Mouse (Mus musculus) intestine, postnatal 0 days (tissue): ENCODE results near the gene Baiap3. TPM values are rescaled to one million over a fixed set of nuclear protein-coding genes. Genes with fewer than 3 reads are reported as not detected.
"Not testable (repeated sequence)": the region's sequence is repeated elsewhere in the genome, so short reads cannot be mapped to it uniquely, and the experiment has no call there.

Experiments used
- ATAC-seq: fragments of 200-750 bp; cut with Nextera tagmentation; 2 replicates; pipeline ENCODE4 v1.8.0; 2017; ENCODE audit warnings: mild to moderate bottlenecking, moderate TSS enrichment, moderate library complexity
- H3K27ac ChIP-seq: fragments of 300-500 bp; sonication (generic); 2 replicates; pipeline ENCODE4 v1.5.1; 2014; ENCODE audit warnings: mild to moderate bottlenecking, low read depth, low read length, moderate library complexity
- H3K27me3 ChIP-seq: fragments of 300-500 bp; sonication (generic); replicated peaks from 2 replicates; pipeline ENCODE4 v1.6.1; 2014; ENCODE audit warnings: low read length, mixed read lengths; ENCODE audit not compliant: control insufficient read depth, insufficient read depth
- H3K36me3 ChIP-seq: fragments of 300-500 bp; sonication (generic); 2 replicates; pipeline ENCODE4 v1.6.1; 2014; ENCODE audit warnings: mild to moderate bottlenecking, moderate library complexity; ENCODE audit not compliant: control insufficient read depth, insufficient read depth
- H3K4me1 ChIP-seq: fragments of 300-500 bp; sonication (generic); replicated peaks from 2 replicates; pipeline ENCODE4 v1.6.1; 2014; ENCODE audit warnings: antibody characterized with exemption, low read length, mixed read lengths; ENCODE audit not compliant: control insufficient read depth, insufficient read depth
- H3K4me2 ChIP-seq: fragments of 300-500 bp; sonication (generic); replicated peaks from 2 replicates; pipeline ENCODE4 v1.6.1; 2014; ENCODE audit warnings: low read depth, mild to moderate bottlenecking, moderate library complexity
- H3K4me3 ChIP-seq: fragments of 300-500 bp; sonication (generic); 2 replicates; pipeline ENCODE4 v1.5.1; 2014; ENCODE audit warnings: low read depth, low read length
- H3K9ac ChIP-seq: fragments of 300-500 bp; sonication (generic); 2 replicates; pipeline ENCODE4 v1.6.1; 2014; ENCODE audit warnings: mild to moderate bottlenecking, low read depth, low read length
- H3K9me3 ChIP-seq: fragments of 300-500 bp; sonication (generic); 2 replicates; pipeline ENCODE4 v1.6.1; 2016; ENCODE audit warnings: mixed run types; ENCODE audit not compliant: control insufficient read depth
- CTCF ChIP-seq: sonication (generic); IDR thresholded peaks from 2 replicates; pipeline ENCODE4 v1.5.1; 2016; ENCODE audit warnings: low read depth, mild to moderate bottlenecking, control low read depth, antibody characterized with exemption, moderate library complexity
- WGBS: fragments of 180-500 bp; shearing (Covaris S2); extraction: QIAGEN DNeasy Blood & Tissue Kit; methylation state at CpG from one replicate; pipeline ENCODE4 v1.1.7; 2014; 5-methylcytosine and 5-hydroxymethylcytosine counted together
- polyA plus RNA-seq: library from polyadenylated mRNA; unstranded; fragments of >200 nt; fragmentation: Nextera tagmentation; extraction: Ambion mirVana; gene quantifications from 2 replicates; pipeline ENCODE4 v1.2.1, GENCODE M21; 2015

Baiap3 gene
- polyA plus RNA-seq, 1 experiment from 2014 or later = 0.86 TPM

DNA sequence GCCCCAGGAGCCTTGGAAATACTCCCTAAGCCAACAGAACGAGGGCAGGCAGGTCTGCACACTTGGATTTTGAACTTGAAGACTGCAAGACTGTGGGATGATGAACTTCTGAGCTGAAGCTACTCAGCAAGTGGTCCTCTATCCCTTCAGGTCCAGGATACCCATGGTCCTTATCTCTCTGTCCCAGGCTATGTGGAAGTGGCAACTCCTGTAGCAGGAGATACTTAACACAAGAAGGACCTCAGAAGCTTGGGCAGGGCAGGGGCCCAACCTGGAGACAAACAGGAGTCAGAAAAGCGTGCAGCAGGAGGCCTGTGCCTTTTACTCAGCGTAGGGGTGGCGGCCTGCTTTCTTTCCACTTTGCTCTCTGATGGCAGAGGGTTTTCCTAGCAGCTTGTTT, 30.5 kb downstream of the Baiap3 start:
- H3K27me3 ChIP-seq = no peaks in the 10 kb centered on the region
- no peak for ATAC-seq
- H3K27ac ChIP-seq = no peak overlapping the region
- no peaks in the 10 kb centered on the region for H3K4me1 ChIP-seq
- no peaks in the 10 kb centered on the region for H3K9me3 ChIP-seq
- no peak overlapping the region for H3K9ac ChIP-seq
- TF ChIP-seq CTCF = no peak
- no peak overlapping the region for H3K4me3 ChIP-seq
- no peak overlapping the region for H3K4me2 ChIP-seq
- peaks cover 23% of the 10 kb centered on the region for H3K36me3 ChIP-seq
- 85% methylated on average over 4 of the region's 4 CpGs for WGBS

DNA sequence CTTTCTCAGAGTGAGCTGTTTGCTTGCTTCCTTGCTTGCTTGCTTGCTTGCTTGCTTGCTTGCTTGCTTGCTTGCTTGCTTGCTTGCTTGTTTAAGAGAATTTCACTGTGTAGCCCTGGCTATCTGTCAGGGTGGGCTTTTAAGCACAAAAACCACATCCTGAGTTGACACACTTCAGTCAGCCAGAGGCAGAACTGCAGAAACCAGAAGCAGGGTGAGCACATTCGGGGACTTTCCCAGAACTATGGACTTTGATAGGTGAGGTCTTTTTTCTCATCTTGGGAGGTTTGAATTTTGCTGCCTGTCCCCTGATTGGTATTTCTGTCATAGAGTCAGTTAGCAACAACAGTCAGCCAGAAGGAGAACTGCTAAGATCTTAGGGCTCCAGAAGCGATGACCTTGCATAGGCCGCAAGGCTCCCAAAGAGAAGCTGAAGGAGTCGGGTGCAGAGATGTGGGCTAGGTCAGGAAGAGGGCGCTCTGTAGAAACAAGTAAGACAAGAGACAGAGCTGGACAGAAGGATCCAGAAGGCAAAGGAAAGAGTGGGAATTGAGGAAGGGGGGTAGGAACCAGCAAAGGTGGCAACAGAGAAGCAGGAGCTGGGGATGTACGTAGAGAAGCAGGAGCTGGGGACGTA, 31.5 kb downstream of the Baiap3 start:
- no peak overlapping the region for H3K9ac ChIP-seq
- no peaks in the 10 kb centered on the region for H3K27me3 ChIP-seq
- no peak for TF ChIP-seq CTCF
- no peak overlapping the region for H3K27ac ChIP-seq
- ATAC-seq = no peak
- H3K9me3 ChIP-seq = no peaks in the 10 kb centered on the region
- H3K36me3 ChIP-seq = peaks cover 20% of the 10 kb centered on the region; the same call in 1 of the 2 replicates
- H3K4me1 ChIP-seq = no peaks in the 10 kb centered on the region
- no peak overlapping the region for H3K4me2 ChIP-seq
- 88% methylated on average over 7 of the region's 7 CpGs for WGBS
- H3K4me3 ChIP-seq = no peak overlapping the region

- peak overlapping the region; percentile 72 for H3K4me2 ChIP-seq
- TF ChIP-seq CTCF = no peak
- no peak; the same call in 1 of the 2 replicates for ATAC-seq
- peak overlapping the region; percentile 57; the same call in 1 of the 2 replicates for H3K27ac ChIP-seq
- peak overlapping the region; percentile 27 for H3K4me3 ChIP-seq
- H3K9me3 ChIP-seq = no peaks in the 10 kb centered on the region
- H3K9ac ChIP-seq = no peak overlapping the region
- peaks cover 27% of the 10 kb centered on the region; the same call in 1 of the 2 replicates for H3K36me3 ChIP-seq
- WGBS = 43% methylated on average over 6 of the region's 6 CpGs
- no peaks in the 10 kb centered on the region for H3K4me1 ChIP-seq
- no peaks in the 10 kb centered on the region for H3K27me3 ChIP-seq
Measured at GRCm38 (mm10) chr17:25222951-25223601, 33.1 kb downstream of the Baiap3 start.

- 25% methylated on average over 11 of the region's 28 CpGs for WGBS
- peak overlapping the region; percentile 72 for H3K4me2 ChIP-seq
- H3K4me3 ChIP-seq = peak overlapping the region; percentile 38
- peak overlapping the region; percentile 57; the same call in 1 of the 2 replicates for H3K27ac ChIP-seq
- not testable (repeated sequence) for H3K27me3 ChIP-seq, H3K9ac ChIP-seq, H3K4me1 ChIP-seq, H3K9me3 ChIP-seq
- peaks cover 27% of the 10 kb centered on the region; the same call in 1 of the 2 replicates for H3K36me3 ChIP-seq
- ATAC-seq = peak; percentile 86
Measured at GRCm38 (mm10) chr17:25222504-25222940, 33.6 kb downstream of the Baiap3 start.

GRCm38 (mm10) chr17:25221821-25222503, 34.2 kb downstream of the Baiap3 start:
- peak overlapping the region; percentile 72 for H3K4me2 ChIP-seq
- 7% methylated on average over 19 of the region's 30 CpGs for WGBS
- H3K9ac ChIP-seq = no peak overlapping the region
- H3K4me1 ChIP-seq = no peaks in the 10 kb centered on the region
- peak; percentile 78 for ATAC-seq
- peak overlapping the region; percentile 38 for H3K4me3 ChIP-seq
- TF ChIP-seq CTCF = no peak
- no peaks in the 10 kb centered on the region for H3K27me3 ChIP-seq
- no peak overlapping the region for H3K27ac ChIP-seq
- no peaks in the 10 kb centered on the region for H3K9me3 ChIP-seq
- H3K36me3 ChIP-seq = peaks cover 26% of the 10 kb centered on the region

DNA sequence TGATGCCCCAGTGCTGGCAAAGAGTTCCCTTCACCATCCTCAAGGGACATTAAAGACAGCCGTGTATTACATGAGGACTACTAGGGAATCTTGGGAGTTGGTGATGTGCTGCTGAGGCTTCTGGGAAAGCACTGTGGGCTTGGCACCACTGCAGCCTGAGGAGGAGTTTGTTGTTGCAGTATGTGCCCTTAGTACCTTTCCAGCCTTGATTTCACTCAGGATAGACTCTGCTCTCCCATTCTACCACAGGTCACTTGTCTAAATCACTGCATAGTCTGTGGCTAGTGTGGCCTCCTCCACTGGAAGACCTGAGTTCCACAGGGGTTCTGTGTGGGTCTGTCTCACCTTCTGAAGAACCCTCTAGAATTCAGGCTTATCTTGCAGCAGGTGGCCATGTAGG, 35.4 kb downstream of the Baiap3 start:
- Histone ChIP-seq H3K4me3 (no peak overlapping the region), H3K27me3 (no peaks in the 10 kb centered on the region), H3K27ac (no peak overlapping the region), H3K4me2 (no peak overlapping the region), H3K36me3 (peaks cover 34% of the 10 kb centered on the region), H3K4me1 (no peaks in the 10 kb centered on the region), H3K9me3 (no peaks in the 10 kb centered on the region), H3K9ac (no peak overlapping the region)
- no peak for ATAC-seq
- 79% methylated on average over 1 of the region's 1 CpGs for WGBS
- no peak for TF ChIP-seq CTCF
